Mouse (Mus musculus) gastrocnemius, postnatal 14 days (tissue): ENCODE measurements around the gene Ccl7. TPM values are rescaled to one million over a fixed set of nuclear protein-coding genes. Genes with fewer than 3 reads are reported as not detected.

Experiments used
- DNase-seq: peaks from one replicate; pipeline ENCODE4 v3.0.0; 2021; ENCODE audit warnings: mixed read lengths
- intact Hi-C: fragments of 180-260 bp; cut with DNase I; formaldehyde crosslinking; loops from one replicate; pipeline ENCODE4 v1.15.1; 2025; ENCODE audit warnings: low total_unique reads
- total RNA-seq, 2 experiments: library from RNA; stranded (reverse); gene quantifications; 2 replicates each; pipeline ENCODE4 v1.2.3; 2021

Ccl7 gene
- total RNA-seq, 2 experiments from 2014 or later, result 0.45 TPM; not detected in 1

GRCm38 (mm10) chr11:82084360-82084759 is 38.8 kb downstream of the Ccl7 start:
- intact Hi-C loops, result no loop called here
- DNase-seq, result no peak

Other genes with a start within 250 kb of the Ccl7 start
- gene 5530401A14Rik, start 185.0 kb upstream of the Ccl7 start, total RNA-seq, result under 1 TPM; 0.13 to 0.16 TPM
- gene Asic2, start 77.3 kb upstream of the Ccl7 start, total RNA-seq, result under 1 TPM in 1 of 2 experiments, not detected in 1; 0.06 TPM
- gene Ccl2, start 10.1 kb upstream of the Ccl7 start, total RNA-seq, result 1 to 10 TPM in 1 of 2 experiments, under 1 TPM in 1; 0.29 to 1.1 TPM
- not detected for gene Gm17268, start 7.2 kb upstream of the Ccl7 start, total RNA-seq
- 10 to 100 TPM; 16.3 to 20.7 TPM for gene Ccl11, start 12.1 kb downstream of the Ccl7 start, total RNA-seq
- gene Ccl12, start 56.1 kb downstream of the Ccl7 start, total RNA-seq, result under 1 TPM in 1 of 2 experiments, not detected in 1; 0.86 TPM
- under 1 TPM; 0.62 to 0.66 TPM for gene Ccl8, start 69.5 kb downstream of the Ccl7 start, total RNA-seq